Mouse (Mus musculus): ENCODE results near the gene Ccdc6. TPM values are rescaled to one million over a fixed set of nuclear protein-coding genes. Genes with fewer than 3 reads are reported as not detected.
A peak's percentile ranks its signal among the peaks of the same experiment; 100 is the strongest.

Ccdc6 gene
- polyA plus RNA-seq, 1 experiment from 2014 or later: 30.1 TPM

DNA sequence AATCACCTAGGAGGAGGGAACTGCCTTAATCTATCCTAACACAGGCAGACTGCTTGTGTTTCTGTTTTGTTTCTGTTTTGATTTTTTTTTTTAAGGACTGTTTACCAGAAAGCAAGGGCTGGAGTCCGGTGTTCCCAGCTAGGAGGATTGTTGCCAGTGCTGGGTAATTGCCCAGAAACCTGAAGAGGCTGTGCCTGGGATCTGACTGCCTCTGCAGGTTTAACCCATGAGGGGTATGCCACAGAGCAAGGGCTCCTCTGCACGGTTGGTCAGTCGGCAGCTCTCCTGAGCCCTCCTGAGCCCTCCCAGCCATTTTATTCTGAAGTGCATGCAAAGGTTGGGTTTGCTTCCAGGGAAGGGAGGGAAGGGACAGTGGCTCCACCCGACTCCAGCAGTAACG lies 66.8 kb downstream of the Ccdc6 start:
- H3K27ac ChIP-seq: no peak overlapping the region
- H3K4me1 ChIP-seq (replicated peaks; ENCODE audit: control insufficient read depth, insufficient read depth, low read length): peaks cover 9% of the 10 kb centered on the region
- H3K4me2 ChIP-seq (replicated peaks): no peak overlapping the region
- H3K9me3 ChIP-seq (ENCODE audit: control insufficient read depth, low read length): no peaks in the 10 kb centered on the region
- peaks cover 19% of the 10 kb centered on the region for H3K36me3 ChIP-seq (replicated peaks; ENCODE audit: control insufficient read depth, insufficient read depth)
- H3K9ac ChIP-seq: no peak overlapping the region
- H3K27me3 ChIP-seq (ENCODE audit: control insufficient read depth, insufficient read depth, low read length): no peaks in the 10 kb centered on the region
- no peak for DNase-seq (ENCODE audit: low spot score)
- H3K4me3 ChIP-seq (replicated peaks; ENCODE audit: low read length): no peak overlapping the region
- 52% methylated on average over 5 of the region's 5 CpGs for WGBS
- ATAC-seq (ENCODE audit: low FRiP score): no peak

DNA sequence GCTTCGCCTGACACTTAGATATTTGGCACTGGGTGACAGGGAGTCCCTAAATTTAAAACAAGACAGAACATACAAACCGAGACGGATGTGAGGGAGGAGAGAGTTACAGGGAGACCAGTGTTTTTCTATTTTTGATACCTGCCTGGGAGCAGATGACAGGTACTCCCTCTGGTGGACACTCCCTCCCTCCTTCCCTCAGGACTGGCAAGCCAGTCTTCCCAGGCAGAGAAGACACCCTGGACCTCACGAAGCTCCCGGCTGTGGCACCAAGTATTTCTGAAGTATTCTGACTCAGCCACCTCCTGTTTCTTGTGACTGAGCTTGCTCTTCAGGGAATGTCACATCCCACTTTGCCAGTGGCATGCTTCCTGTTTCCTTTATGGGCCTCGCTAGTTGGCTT lies 69.0 kb downstream of the Ccdc6 start:
- WGBS: 71% methylated on average over 6 of the region's 6 CpGs
- Histone ChIP-seq H3K9me3 (ENCODE audit: control insufficient read depth, low read length) (no peaks in the 10 kb centered on the region), H3K27ac (no peak overlapping the region), H3K9ac (no peak overlapping the region), H3K4me3 (replicated peaks; ENCODE audit: low read length) (no peak overlapping the region), H3K4me1 (replicated peaks; ENCODE audit: control insufficient read depth, insufficient read depth, low read length) (peaks cover 17% of the 10 kb centered on the region), H3K27me3 (ENCODE audit: control insufficient read depth, insufficient read depth, low read length) (no peaks in the 10 kb centered on the region), H3K4me2 (replicated peaks) (no peak overlapping the region), H3K36me3 (replicated peaks; ENCODE audit: control insufficient read depth, insufficient read depth) (peaks cover 27% of the 10 kb centered on the region)
- ATAC-seq (ENCODE audit: low FRiP score): no peak
- no peak for DNase-seq (ENCODE audit: low spot score)

DNA sequence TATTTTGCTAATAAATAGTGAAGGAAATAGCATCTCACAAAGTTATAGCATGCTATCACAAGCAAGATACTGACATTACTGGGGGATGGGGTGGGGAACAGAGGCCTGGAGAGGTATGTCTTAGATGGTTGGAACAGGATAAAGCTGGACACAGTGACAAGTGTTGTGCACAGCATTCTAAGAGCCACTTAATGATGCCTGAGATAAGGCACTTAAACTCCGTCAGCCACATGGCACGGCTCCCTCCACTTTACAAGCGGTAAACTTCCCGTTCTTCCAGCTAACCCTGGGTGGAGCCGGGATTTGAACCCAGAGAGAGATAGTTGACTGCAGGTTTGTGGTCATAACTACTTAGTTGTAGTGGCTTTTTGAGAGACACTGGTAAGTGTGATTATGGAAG lies 69.5 kb downstream of the Ccdc6 start:
- Histone ChIP-seq H3K27ac (no peak overlapping the region), H3K36me3 (replicated peaks; ENCODE audit: control insufficient read depth, insufficient read depth) (peaks cover 31% of the 10 kb centered on the region), H3K9me3 (ENCODE audit: control insufficient read depth, low read length) (no peaks in the 10 kb centered on the region), H3K4me2 (replicated peaks) (no peak overlapping the region), H3K9ac (no peak overlapping the region), H3K4me3 (replicated peaks; ENCODE audit: low read length) (no peak overlapping the region), H3K27me3 (ENCODE audit: control insufficient read depth, insufficient read depth, low read length) (no peaks in the 10 kb centered on the region), H3K4me1 (replicated peaks; ENCODE audit: control insufficient read depth, insufficient read depth, low read length) (peaks cover 17% of the 10 kb centered on the region)
- DNase-seq (ENCODE audit: low spot score): no peak
- WGBS: 93% methylated on average over 5 of the region's 5 CpGs
- no peak for ATAC-seq (ENCODE audit: low FRiP score)

DNA sequence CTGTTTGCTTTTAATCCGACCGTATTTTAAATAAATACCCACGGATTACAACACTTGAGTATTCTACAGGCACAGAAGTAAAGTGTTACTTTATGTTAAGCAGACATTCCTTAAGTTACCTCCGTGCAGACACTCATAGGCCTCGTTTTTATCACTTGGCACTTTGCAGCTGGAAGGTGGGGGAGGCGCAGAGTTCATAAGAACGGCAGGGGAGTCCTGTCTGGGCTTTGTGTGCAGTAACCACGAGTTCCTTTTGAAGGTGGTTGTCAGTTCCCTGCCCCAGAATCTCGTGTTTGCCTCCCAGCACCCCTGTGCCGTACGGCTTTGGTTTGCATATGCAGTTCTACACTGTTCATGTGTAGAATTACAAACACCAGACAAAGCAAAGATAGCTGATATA lies 70.7 kb downstream of the Ccdc6 start:
- Histone ChIP-seq H3K4me3 (replicated peaks; ENCODE audit: low read length) (no peak overlapping the region), H3K9me3 (ENCODE audit: control insufficient read depth, low read length) (no peaks in the 10 kb centered on the region), H3K27ac (no peak overlapping the region), H3K4me1 (replicated peaks; ENCODE audit: control insufficient read depth, insufficient read depth, low read length) (peaks cover 17% of the 10 kb centered on the region), H3K27me3 (ENCODE audit: control insufficient read depth, insufficient read depth, low read length) (no peaks in the 10 kb centered on the region), H3K4me2 (replicated peaks) (no peak overlapping the region), H3K36me3 (replicated peaks; ENCODE audit: control insufficient read depth, insufficient read depth) (peaks cover 37% of the 10 kb centered on the region), H3K9ac (no peak overlapping the region)
- DNase-seq (ENCODE audit: low spot score) (no peak), ATAC-seq (ENCODE audit: low FRiP score) (no peak)
- WGBS: 85% methylated on average over 11 of the region's 11 CpGs

DNA sequence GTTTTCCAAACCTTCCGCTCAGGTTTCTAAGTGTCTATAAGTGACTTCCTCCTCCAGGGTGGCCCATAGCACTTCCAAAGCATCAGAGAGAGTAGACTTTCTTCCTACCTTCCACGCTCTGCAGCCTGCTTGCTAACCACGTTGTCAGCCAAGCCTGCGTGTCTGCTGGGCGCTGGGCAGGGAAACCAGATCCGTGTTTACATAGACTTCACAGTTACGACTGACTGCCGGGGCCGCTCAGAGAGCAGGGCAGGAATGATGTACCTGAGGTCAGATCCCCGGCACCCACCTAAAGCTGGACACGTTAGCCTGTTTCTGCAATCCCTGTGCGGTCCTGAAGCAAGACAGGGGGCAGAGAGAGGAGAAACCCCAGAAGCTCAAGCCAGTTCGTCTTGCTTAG lies 71.5 kb downstream of the Ccdc6 start:
- Histone ChIP-seq H3K27ac (peak overlapping the region; percentile 68), H3K4me3 (replicated peaks; ENCODE audit: low read length) (no peak overlapping the region), H3K9me3 (ENCODE audit: control insufficient read depth, low read length) (no peaks in the 10 kb centered on the region), H3K4me1 (replicated peaks; ENCODE audit: control insufficient read depth, insufficient read depth, low read length) (peaks cover 17% of the 10 kb centered on the region), H3K27me3 (ENCODE audit: control insufficient read depth, insufficient read depth, low read length) (no peaks in the 10 kb centered on the region), H3K36me3 (replicated peaks; ENCODE audit: control insufficient read depth, insufficient read depth) (peaks cover 37% of the 10 kb centered on the region), H3K4me2 (replicated peaks) (no peak overlapping the region), H3K9ac (peak overlapping the region; percentile 25; the same call in 1 of the 2 replicates)
- no peak for ATAC-seq (ENCODE audit: low FRiP score)
- no peak for DNase-seq (ENCODE audit: low spot score)
- WGBS: 81% methylated on average over 13 of the region's 13 CpGs

DNA sequence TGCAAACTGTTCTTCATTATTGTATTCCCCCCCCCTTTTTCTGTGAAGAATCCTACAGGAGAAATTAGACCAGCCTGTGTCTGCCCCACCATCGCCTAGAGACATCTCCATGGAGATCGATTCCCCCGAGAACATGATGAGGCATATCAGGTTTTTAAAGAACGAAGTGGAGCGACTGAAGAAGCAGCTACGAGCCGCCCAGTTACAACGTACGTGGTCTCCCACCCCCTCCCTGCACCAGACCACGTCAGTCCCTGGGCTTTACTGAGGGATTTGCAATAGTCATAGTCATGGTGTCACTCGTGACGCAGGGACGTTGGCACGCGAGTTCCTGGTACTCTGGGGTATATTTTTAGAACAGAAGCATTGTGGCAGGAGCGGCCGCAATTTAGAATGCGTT lies 72.1 kb downstream of the Ccdc6 start:
- no peaks in the 10 kb centered on the region for H3K27me3 ChIP-seq (ENCODE audit: control insufficient read depth, insufficient read depth, low read length)
- H3K4me1 ChIP-seq (replicated peaks; ENCODE audit: control insufficient read depth, insufficient read depth, low read length): peaks cover 17% of the 10 kb centered on the region
- 41% methylated on average over 18 of the region's 18 CpGs for WGBS
- peak overlapping the region; percentile 68 for H3K27ac ChIP-seq
- H3K4me2 ChIP-seq (replicated peaks): no peak overlapping the region; the same call in 1 of the 2 replicates
- no peak overlapping the region for H3K4me3 ChIP-seq (replicated peaks; ENCODE audit: low read length)
- peaks cover 37% of the 10 kb centered on the region for H3K36me3 ChIP-seq (replicated peaks; ENCODE audit: control insufficient read depth, insufficient read depth)
- DNase-seq (ENCODE audit: low spot score) (no peak), ATAC-seq (ENCODE audit: low FRiP score) (peak; percentile 38; the same call in 1 of the 2 replicates)
- no peaks in the 10 kb centered on the region for H3K9me3 ChIP-seq (ENCODE audit: control insufficient read depth, low read length)
- H3K9ac ChIP-seq: peak overlapping the region; percentile 25; the same call in 1 of the 2 replicates

DNA sequence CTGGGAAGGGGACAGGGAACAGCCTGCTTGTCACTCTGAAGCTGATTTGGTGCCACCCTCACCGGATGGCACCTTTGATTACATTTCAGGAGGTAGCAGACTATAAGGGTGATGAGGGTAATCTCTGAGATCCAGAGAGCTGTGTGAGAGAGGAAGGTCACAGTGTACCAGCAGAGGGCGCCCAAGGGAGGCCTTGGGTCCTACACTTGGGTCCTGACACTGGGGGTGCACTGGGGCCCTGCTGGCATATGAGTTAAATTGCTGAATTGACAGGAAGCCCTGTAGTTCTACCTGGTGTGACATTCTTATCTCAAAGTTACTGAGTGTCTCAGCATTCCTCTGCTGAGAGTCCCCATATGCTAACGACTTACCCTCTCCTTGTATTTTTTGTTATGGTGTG lies 76.4 kb downstream of the Ccdc6 start:
- Histone ChIP-seq H3K4me2 (replicated peaks) (no peak overlapping the region), H3K27ac (no peak overlapping the region), H3K36me3 (replicated peaks; ENCODE audit: control insufficient read depth, insufficient read depth) (peaks cover 39% of the 10 kb centered on the region), H3K9ac (no peak overlapping the region), H3K27me3 (ENCODE audit: control insufficient read depth, insufficient read depth, low read length) (no peaks in the 10 kb centered on the region), H3K4me1 (replicated peaks; ENCODE audit: control insufficient read depth, insufficient read depth, low read length) (peaks cover 12% of the 10 kb centered on the region), H3K9me3 (ENCODE audit: control insufficient read depth, low read length) (no peaks in the 10 kb centered on the region), H3K4me3 (replicated peaks; ENCODE audit: low read length) (no peak overlapping the region)
- DNase-seq (ENCODE audit: low spot score): peak; percentile 60
- WGBS: 61% methylated on average over 3 of the region's 3 CpGs
- peak; percentile 44; the same call in 1 of the 2 replicates for ATAC-seq (ENCODE audit: low FRiP score)

DNA sequence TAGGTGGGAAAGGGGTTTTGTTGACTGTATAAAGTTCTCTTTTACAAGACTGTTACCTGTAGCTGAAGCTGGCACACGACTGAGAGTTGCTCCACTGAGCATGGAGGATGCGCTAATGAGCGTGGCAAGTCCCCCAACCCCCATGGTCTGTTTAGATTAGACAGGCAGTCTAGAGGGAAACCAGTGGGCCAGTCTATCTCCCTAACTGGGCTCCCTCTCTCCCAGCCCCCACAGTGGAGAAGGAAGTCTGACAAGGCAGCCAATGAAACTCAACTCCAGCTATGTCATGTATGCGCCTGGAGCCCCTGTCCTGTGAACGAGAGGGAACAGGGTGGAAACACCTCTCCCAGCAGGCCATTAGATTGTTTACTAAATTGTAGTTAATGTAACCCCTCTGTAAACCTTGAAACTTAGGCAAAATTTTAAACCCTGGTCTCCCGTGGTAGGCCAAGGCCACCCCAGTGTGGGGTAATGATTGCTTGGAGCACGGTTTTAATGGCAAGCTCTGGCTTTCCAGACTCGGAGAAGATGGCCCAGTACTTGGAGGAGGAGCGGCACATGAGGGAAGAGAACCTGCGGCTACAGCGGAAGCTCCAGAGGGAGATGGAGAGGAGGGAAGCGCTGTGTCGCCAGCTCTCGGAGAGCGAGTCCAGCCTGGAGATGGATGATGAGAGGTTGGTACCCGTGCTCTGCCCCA lies 77.7 kb downstream of the Ccdc6 start:
- Histone ChIP-seq H3K9me3 (ENCODE audit: control insufficient read depth, low read length) (no peaks in the 10 kb centered on the region), H3K4me3 (replicated peaks; ENCODE audit: low read length) (no peak overlapping the region), H3K9ac (no peak overlapping the region), H3K4me1 (replicated peaks; ENCODE audit: control insufficient read depth, insufficient read depth, low read length) (no peaks in the 10 kb centered on the region), H3K36me3 (replicated peaks; ENCODE audit: control insufficient read depth, insufficient read depth) (peaks cover 33% of the 10 kb centered on the region), H3K27ac (no peak overlapping the region), H3K27me3 (ENCODE audit: control insufficient read depth, insufficient read depth, low read length) (no peaks in the 10 kb centered on the region), H3K4me2 (replicated peaks) (no peak overlapping the region)
- DNase-seq (ENCODE audit: low spot score): no peak
- 77% methylated on average over 16 of the region's 16 CpGs for WGBS
- no peak for ATAC-seq (ENCODE audit: low FRiP score)

DNA sequence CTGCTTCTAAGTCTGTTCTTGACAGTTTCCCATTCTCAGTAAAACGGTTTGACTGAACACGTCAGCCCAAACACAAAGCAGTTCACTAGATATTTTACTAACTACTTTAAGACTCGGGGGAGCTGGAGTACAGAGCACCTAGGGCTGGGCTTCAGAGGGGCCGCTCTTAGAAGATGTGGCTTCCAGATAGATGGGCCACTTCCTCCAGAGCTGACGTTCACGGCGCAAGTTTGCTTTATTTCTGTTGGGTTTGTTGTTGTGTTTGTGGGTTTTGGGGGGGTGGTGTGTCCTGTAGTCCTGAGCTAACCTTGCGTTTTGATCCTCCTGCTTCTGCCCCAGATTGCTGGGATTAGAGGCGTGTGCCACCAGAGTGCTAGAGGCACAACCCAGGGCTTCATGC lies 83.8 kb downstream of the Ccdc6 start:
- Histone ChIP-seq H3K4me2 (replicated peaks) (no peak overlapping the region), H3K27ac (no peak overlapping the region), H3K9ac (no peak overlapping the region), H3K9me3 (ENCODE audit: control insufficient read depth, low read length) (no peaks in the 10 kb centered on the region), H3K4me3 (replicated peaks; ENCODE audit: low read length) (no peak overlapping the region), H3K4me1 (replicated peaks; ENCODE audit: control insufficient read depth, insufficient read depth, low read length) (peaks cover 9% of the 10 kb centered on the region), H3K27me3 (ENCODE audit: control insufficient read depth, insufficient read depth, low read length) (no peaks in the 10 kb centered on the region), H3K36me3 (replicated peaks; ENCODE audit: control insufficient read depth, insufficient read depth) (peaks cover 17% of the 10 kb centered on the region; the same call in 1 of the 2 replicates)
- ATAC-seq (ENCODE audit: low FRiP score): no peak
- no peak for DNase-seq (ENCODE audit: low spot score)
- 93% methylated on average over 9 of the region's 9 CpGs for WGBS

Measured in hindbrain, embryonic 14.5 days (tissue).